Mouse (Mus musculus) limb, embryonic 12.5 days (tissue): ENCODE data around the gene Aar2. TPM values are rescaled to one million over a fixed set of nuclear protein-coding genes. Genes with fewer than 3 reads are reported as not detected.
"Not testable (repeated sequence)": the region's sequence is repeated elsewhere in the genome, so short reads cannot be mapped to it uniquely, and the experiment has no call there.

ENCODE experiments used
- ATAC-seq: fragments of 200-750 bp; cut with Nextera tagmentation; 2 replicates; pipeline ENCODE4 v1.8.0; 2017; ENCODE audit warnings: low read depth, moderate TSS enrichment; ENCODE audit not compliant: insufficient number of reproducible peaks, insufficient read depth, low FRiP score, low TSS enrichment
- H3K27ac ChIP-seq: fragments of 300-500 bp; sonication (generic); 2 replicates; pipeline ENCODE4 v1.5.1; 2016; ENCODE audit warnings: mild to moderate bottlenecking, moderate library complexity
- H3K27me3 ChIP-seq: fragments of 300-500 bp; sonication (generic); 2 replicates; pipeline ENCODE4 v1.6.1; 2016; ENCODE audit warnings: mild to moderate bottlenecking, moderate library complexity
- H3K36me3 ChIP-seq: fragments of 300-500 bp; sonication (generic); 2 replicates; pipeline ENCODE4 v1.6.1; 2016; ENCODE audit warnings: mild to moderate bottlenecking, moderate library complexity
- H3K4me1 ChIP-seq: fragments of 300-500 bp; sonication (generic); replicated peaks from 2 replicates; pipeline ENCODE4 v1.6.1; 2016
- H3K4me2 ChIP-seq: fragments of 300-500 bp; sonication (generic); 2 replicates; pipeline ENCODE4 v1.6.1; 2016; ENCODE audit warnings: mild to moderate bottlenecking, moderate library complexity
- H3K4me3 ChIP-seq: fragments of 300-500 bp; sonication (generic); replicated peaks from 2 replicates; pipeline ENCODE4 v1.5.1; 2016; ENCODE audit warnings: mild to moderate bottlenecking
- H3K9ac ChIP-seq: fragments of 300-500 bp; sonication (generic); replicated peaks from 2 replicates; pipeline ENCODE4 v1.6.1; 2016; ENCODE audit warnings: mild to moderate bottlenecking, moderate library complexity
- H3K9me3 ChIP-seq: fragments of 300-500 bp; sonication (generic); 2 replicates; pipeline ENCODE4 v1.6.1; 2016; ENCODE audit warnings: mild to moderate bottlenecking, moderate library complexity
- WGBS: fragments of 180-500 bp; shearing (Covaris S2); methylation state at CpG from one replicate; pipeline ENCODE4 v1.1.7; 2016; 5-methylcytosine and 5-hydroxymethylcytosine counted together
- polyA plus RNA-seq: library from polyadenylated mRNA; unstranded; fragments of >200 nt; fragmentation: Nextera tagmentation; extraction: Ambion mirVana; gene quantifications from 2 replicates; pipeline ENCODE4 v1.2.1, GENCODE M21; 2016

The Aar2 gene
- polyA plus RNA-seq = 40.5 and 43.4 TPM in 2 replicates

DNA sequence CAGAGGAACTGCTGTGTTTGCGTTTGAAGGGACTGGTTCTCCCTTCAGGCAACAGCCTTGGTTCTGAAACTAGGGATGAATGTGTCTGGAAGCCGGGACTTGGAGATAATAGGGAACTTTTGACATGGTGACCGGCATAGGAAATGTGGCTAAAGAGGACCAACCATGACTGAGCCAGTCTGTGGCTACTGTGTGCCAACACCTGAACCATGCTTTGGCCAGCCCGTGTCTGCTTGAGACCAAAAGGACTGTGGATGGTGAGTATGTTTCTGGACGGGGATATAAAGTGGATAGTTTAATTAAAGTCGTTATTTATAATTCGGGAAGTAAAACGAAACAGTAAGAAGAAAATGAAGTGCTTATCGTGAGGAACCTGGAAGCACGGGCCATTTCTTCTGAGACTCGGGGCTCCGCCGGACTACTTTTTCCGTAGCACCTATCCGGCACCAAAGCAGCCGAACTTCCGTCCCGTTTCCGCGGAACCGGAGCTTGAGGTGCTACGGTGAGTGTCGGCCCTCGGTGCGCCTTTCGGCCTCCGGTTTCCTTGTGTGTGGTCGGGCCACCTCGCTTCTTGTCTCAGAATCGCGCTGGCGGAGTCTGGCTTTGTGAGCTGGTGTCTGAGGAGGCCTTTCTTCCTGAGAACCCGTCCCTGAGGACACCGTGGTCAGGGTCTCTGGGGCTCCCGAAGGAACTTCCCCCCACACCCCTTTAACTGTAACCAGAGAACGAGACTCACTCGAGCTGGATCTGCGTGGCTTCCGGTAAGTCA lies at the start of gene Aar2:
TSS of gene Aar2 (plus strand) at position 462 of the 769 bp plus-strand sequence.
- Histone ChIP-seq H3K4me3 (peak within 1 kb of the TSS; percentile 84), H3K27me3 (no peaks in the 10 kb centered on the region), H3K4me2 (peak within 1 kb of the TSS; percentile 77), H3K27ac (peak within 1 kb of the TSS; percentile 78; the same call in 1 of the 2 replicates), H3K9ac (peak within 1 kb of the TSS; percentile 87), H3K9me3 (no peaks in the 10 kb centered on the region), H3K4me1 (peaks cover 8% of the 10 kb centered on the region), H3K36me3 (peaks cover 23% of the 10 kb centered on the region)
- WGBS = 5% methylated on average over 39 of the region's 39 CpGs
- no peak for ATAC-seq

DNA sequence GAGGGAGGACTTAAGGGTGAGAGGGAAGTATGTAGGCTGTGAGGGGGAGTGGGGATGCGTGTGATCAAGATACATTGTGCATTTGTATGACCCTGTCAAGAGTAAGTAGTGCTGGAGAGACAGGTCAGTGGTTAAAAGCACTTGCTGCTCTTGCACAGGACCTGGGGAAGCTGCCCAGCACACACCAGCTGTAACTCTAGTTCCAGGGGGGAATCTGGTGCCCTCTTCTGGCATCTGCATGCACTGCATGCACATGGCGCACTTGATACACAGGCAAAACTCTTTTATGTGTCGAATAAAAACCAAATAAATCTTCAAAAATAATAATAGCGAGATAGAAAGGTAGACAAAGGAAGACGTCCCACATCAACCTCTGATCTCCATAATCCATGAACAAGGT lies 49.5 kb upstream of the Aar2 start:
- H3K4me1 ChIP-seq = no peaks in the 10 kb centered on the region; the same call in 1 of the 2 replicates
- H3K4me2 ChIP-seq = no peak overlapping the region
- ATAC-seq = no peak
- no peaks in the 10 kb centered on the region for H3K27me3 ChIP-seq
- WGBS = 53% methylated on average over 5 of the region's 5 CpGs
- H3K36me3 ChIP-seq = peaks cover 80% of the 10 kb centered on the region
- no peaks in the 10 kb centered on the region for H3K9me3 ChIP-seq
- H3K4me3 ChIP-seq = no peak overlapping the region
- H3K27ac ChIP-seq = no peak overlapping the region
- H3K9ac ChIP-seq = no peak overlapping the region

- Histone ChIP-seq H3K36me3 (peaks cover 82% of the 10 kb centered on the region), H3K4me1 (no peaks in the 10 kb centered on the region; the same call in 1 of the 2 replicates), H3K27ac (no peak overlapping the region), H3K27me3 (no peaks in the 10 kb centered on the region), H3K4me3 (no peak overlapping the region), H3K9ac (no peak overlapping the region), H3K9me3 (no peaks in the 10 kb centered on the region), H3K4me2 (no peak overlapping the region)
- WGBS = 88% methylated on average over 1 of the region's 1 CpGs
- ATAC-seq = no peak
Measured at GRCm38 (mm10) chr2:156501025-156501424, 46.4 kb upstream of the Aar2 start.

DNA sequence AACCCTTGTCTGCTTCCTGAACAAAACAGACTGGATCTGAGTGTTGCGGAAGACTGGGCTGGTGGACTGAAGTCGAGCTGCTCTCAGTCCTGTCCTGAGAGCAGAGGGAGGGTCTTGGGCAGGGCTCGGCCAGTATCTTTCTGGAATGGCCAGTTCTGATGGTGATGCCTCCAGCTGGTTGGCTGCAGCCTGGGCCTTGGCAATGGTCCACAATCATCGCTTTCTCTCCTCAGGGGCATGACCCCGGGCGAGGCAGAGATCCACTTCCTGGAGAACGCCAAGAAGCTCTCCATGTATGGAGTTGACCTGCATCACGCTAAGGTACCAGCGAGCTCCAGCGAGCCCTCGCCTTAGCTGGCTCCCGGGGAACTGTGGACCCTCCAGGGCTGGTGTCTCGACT lies 41.9 kb upstream of the Aar2 start:
- Histone ChIP-seq H3K27ac (no peak overlapping the region), H3K4me2 (no peak overlapping the region), H3K4me3 (no peak overlapping the region), H3K27me3 (no peaks in the 10 kb centered on the region), H3K9ac (no peak overlapping the region), H3K36me3 (peaks cover 91% of the 10 kb centered on the region), H3K4me1 (no peaks in the 10 kb centered on the region), H3K9me3 (no peaks in the 10 kb centered on the region)
- ATAC-seq = no peak
- WGBS = 91% methylated on average over 13 of the region's 13 CpGs

GRCm38 (mm10) chr2:156512028-156512427 lies 35.4 kb upstream of the Aar2 start:
- no peak for ATAC-seq
- no peak overlapping the region for H3K4me3 ChIP-seq
- no peak overlapping the region for H3K27ac ChIP-seq
- H3K27me3 ChIP-seq = no peaks in the 10 kb centered on the region
- WGBS = 79% methylated on average over 7 of the region's 7 CpGs
- H3K4me2 ChIP-seq = no peak overlapping the region
- no peaks in the 10 kb centered on the region for H3K9me3 ChIP-seq
- H3K36me3 ChIP-seq = peaks cover 70% of the 10 kb centered on the region
- no peak overlapping the region for H3K9ac ChIP-seq
- no peaks in the 10 kb centered on the region for H3K4me1 ChIP-seq

DNA sequence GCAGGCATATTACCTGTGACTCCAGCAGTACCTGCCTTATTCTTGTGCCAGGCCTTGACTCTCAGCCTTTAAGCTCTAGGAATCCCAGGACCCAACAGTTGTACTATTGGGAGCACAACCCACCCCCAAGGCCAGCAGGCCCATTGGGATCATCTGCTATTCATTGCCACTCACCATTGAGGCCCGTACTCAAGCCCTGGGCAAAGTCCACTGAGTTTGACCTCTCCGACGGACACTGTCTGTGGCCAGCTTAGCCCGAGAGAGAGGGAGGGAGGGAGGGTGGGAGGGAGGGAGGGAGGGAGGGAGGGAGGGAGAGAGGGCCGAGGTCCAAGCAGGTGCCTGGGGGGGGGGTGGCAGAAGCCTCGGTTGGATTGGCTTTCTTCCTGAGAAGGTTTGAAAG lies 34.8 kb upstream of the Aar2 start:
- WGBS = 95% methylated on average over 2 of the region's 6 CpGs
- Histone ChIP-seq H3K4me1 (no peaks in the 10 kb centered on the region), H3K4me3 (no peak overlapping the region), H3K27me3 (no peaks in the 10 kb centered on the region), H3K9ac (no peak overlapping the region), H3K9me3 (no peaks in the 10 kb centered on the region), H3K4me2 (no peak overlapping the region), H3K36me3 (peaks cover 64% of the 10 kb centered on the region), H3K27ac (no peak overlapping the region)
- no peak for ATAC-seq

DNA sequence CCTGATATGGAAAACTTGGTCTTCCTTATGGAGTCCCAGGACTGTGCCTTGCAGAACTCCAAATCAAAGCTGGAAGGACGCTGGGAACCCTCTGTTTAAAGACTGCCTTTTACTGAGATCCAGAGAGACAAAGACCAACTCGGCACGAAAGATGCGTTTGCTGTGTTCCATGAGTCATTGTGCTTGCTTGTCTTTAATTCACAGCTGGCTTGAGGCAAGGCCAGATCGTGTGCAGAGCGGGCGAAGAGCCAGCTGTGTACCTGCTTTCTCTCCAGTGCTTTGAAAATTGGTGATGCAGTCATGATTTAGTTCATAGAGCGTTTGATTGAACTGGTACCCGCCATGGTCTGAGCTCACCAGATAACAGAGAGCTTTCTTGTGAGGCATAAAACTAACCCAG lies 32.3 kb upstream of the Aar2 start:
- no peak overlapping the region for H3K4me2 ChIP-seq
- H3K36me3 ChIP-seq = peaks cover 49% of the 10 kb centered on the region
- no peak overlapping the region for H3K4me3 ChIP-seq
- WGBS = 87% methylated on average over 9 of the region's 9 CpGs
- H3K27me3 ChIP-seq = no peaks in the 10 kb centered on the region
- H3K27ac ChIP-seq = no peak overlapping the region
- no peaks in the 10 kb centered on the region for H3K4me1 ChIP-seq
- no peak for ATAC-seq
- H3K9me3 ChIP-seq = no peaks in the 10 kb centered on the region
- no peak overlapping the region for H3K9ac ChIP-seq

DNA sequence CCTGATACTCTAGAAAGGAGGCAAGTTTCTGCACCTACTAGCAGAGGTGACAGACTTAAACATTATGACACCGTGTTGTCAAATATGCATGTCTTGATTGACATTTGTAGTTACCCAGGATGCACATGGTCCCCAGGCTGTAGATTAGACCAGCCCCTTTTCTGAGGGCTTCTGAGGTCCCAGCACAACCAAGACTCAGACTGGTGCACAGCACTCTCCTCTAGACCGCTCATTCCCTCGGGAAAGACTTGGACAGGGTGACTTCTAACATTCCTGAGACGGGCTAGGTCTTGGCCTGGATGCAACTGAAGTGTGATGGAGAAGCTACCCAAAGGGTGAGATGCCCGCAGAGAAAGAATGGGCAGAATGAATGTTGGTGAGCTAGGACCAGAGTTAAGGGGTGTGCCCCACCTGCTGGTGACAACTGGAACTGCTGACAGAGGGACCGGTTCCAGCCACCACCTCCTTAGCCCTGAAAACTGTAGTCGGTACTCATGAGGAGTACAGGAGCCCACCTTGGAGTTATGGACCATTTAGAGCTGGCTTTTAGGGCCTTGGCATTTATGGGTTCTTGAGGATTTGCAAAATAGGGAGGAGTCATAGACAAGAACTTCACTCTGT lies 31.7 kb upstream of the Aar2 start:
- no peak overlapping the region for H3K4me2 ChIP-seq
- H3K9ac ChIP-seq = no peak overlapping the region
- H3K9me3 ChIP-seq = no peaks in the 10 kb centered on the region
- peaks cover 44% of the 10 kb centered on the region for H3K36me3 ChIP-seq
- H3K27me3 ChIP-seq = no peaks in the 10 kb centered on the region
- H3K27ac ChIP-seq = no peak overlapping the region
- ATAC-seq = no peak
- H3K4me1 ChIP-seq = no peaks in the 10 kb centered on the region
- no peak overlapping the region for H3K4me3 ChIP-seq
- WGBS = 23% methylated on average over 7 of the region's 7 CpGs

DNA sequence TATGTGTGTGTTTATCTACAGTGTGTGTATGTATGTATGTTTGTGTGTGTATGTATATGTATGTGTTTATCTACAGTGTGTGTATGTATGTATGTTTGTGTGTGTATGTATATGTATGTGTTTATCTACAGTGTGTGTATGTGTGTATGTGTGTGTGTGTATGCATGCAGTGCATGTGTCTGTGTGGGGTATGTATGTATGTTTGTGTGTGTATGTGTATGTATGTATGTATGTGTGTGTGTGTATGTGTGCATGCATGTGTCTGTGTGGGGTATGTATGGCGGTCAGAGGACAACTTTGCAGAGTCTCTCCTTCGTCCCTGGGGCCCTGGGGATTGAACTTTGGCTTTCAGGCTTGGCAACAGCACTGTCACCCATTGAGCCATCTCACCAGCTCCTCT lies 30.7 kb upstream of the Aar2 start:
- not testable (repeated sequence) for H3K4me1 ChIP-seq, H3K9ac ChIP-seq, H3K27me3 ChIP-seq, H3K27ac ChIP-seq, H3K9me3 ChIP-seq, H3K4me2 ChIP-seq, H3K4me3 ChIP-seq
- peaks cover 44% of the 10 kb centered on the region for H3K36me3 ChIP-seq
- WGBS = 76% methylated on average over 2 of the region's 2 CpGs
- ATAC-seq = peak; percentile 79; the same call in 1 of the 2 replicates

- Histone ChIP-seq H3K36me3 (peaks cover 47% of the 10 kb centered on the region), H3K4me1 (no peaks in the 10 kb centered on the region), H3K4me3 (no peak overlapping the region), H3K27me3 (no peaks in the 10 kb centered on the region), H3K27ac (no peak overlapping the region), H3K9me3 (no peaks in the 10 kb centered on the region), H3K4me2 (no peak overlapping the region), H3K9ac (no peak overlapping the region)
- WGBS = 82% methylated on average over 6 of the region's 6 CpGs
- no peak for ATAC-seq
Measured at GRCm38 (mm10) chr2:156518306-156518705, 29.1 kb upstream of the Aar2 start.

GRCm38 (mm10) chr2:156519584-156519983 lies 27.8 kb upstream of the Aar2 start:
- H3K9ac ChIP-seq = no peak overlapping the region
- ATAC-seq = no peak
- no peaks in the 10 kb centered on the region for H3K9me3 ChIP-seq
- no peaks in the 10 kb centered on the region for H3K27me3 ChIP-seq
- 85% methylated on average over 5 of the region's 5 CpGs for WGBS
- peaks cover 38% of the 10 kb centered on the region for H3K36me3 ChIP-seq
- no peaks in the 10 kb centered on the region for H3K4me1 ChIP-seq
- H3K4me3 ChIP-seq = no peak overlapping the region
- H3K4me2 ChIP-seq = no peak overlapping the region
- no peak overlapping the region for H3K27ac ChIP-seq
